Mouse (Mus musculus) embryo, embryonic 9.5 days (tissue): ENCODE results near the gene Thap4.
A peak's percentile ranks its signal among the peaks of the same experiment; 100 is the strongest.

Experiments
- DNase-seq: peaks from one replicate; pipeline ENCODE4 v3.0.0-alpha.2; 2017; ENCODE audit errors: extremely low spot score

Gene Thap4

GRCm38 (mm10) chr1:93746179-93746578 is 8.5 kb downstream of the Thap4 start:
- DNase-seq: no peak

DNA sequence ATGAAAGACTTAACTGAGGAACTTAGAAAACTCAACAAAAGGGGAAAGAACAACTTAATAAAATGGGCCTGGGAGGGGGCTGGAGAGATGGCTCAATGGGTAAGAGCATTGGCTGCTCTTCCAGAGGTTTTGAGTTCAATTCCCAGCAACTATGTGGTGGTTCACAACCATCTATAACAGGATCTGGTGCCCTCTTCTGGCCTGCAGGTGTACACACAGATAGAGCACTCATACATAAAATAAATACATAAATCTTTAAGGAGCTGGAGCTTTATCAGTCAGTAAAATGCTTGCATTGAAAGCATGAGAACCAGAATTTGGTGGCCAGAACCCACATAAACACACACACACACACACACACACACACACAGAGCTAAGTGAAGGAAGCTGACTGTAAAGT is 11.8 kb downstream of the Thap4 start:
- no peak for DNase-seq

DNA sequence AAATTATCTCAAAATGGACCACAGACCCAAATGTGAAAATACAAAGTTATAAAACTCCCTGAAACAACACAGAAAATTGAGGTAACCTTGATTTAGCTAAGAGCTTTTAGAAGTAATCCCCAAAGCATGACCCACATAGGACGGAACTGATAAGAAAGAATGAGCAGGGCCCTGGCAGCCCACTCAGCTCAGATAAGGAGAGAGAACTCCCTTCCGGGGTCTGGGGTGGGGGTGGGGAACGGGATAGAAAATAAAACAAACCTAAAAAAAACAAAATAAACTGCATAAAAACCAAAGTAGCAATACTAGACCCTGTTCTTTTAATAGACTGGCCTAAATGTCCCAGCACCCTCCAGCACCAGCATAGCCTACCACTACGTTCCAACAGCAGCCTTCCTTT is 12.7 kb downstream of the Thap4 start:
- no peak for DNase-seq

DNA sequence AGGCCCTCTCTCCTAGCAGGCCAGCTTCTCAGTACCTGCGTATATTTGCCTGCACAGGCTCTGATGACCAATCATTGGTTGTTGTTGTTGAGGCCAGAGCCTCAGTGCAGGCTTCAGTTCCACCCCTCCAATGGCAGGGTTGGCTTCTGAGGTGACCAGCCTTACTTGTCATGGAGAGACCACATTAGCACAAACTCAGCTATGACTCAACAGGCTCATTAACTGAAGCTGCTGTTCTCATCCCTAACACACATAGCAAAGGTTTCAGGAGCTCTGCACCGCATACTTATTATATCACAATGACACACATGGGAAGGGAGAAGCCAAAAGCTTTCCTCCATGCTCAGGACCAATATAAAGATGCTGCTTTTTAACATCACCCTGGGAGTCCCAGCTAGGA is 14.0 kb downstream of the Thap4 start:
- no peak for DNase-seq

GRCm38 (mm10) chr1:93737711-93738110 is 17.0 kb downstream of the Thap4 start:
- no peak for DNase-seq

DNA sequence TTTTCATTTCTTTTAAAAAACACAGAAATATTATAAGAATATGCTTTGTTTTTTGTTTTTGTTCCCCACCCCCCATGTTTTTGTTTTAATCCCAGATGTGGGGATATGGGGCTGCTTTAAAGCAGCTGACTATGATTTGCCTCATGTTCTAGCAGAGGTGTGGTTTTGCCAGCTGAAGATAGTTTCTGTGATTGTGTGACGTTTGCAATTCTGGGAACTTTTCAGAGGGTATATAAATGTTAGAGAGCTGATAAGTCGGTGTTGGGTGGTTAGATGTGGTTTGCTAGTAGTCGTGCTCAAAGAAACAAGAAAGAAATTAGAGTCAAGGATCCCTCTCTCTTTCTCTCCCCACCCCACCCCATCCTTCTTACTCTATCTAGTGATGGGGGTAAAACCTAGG is 18.8 kb downstream of the Thap4 start:
- no peak for DNase-seq

- DNase-seq: no peak
Measured at GRCm38 (mm10) chr1:93731880-93732281, 22.8 kb downstream of the Thap4 start.

- no peak for DNase-seq
Measured at GRCm38 (mm10) chr1:93731103-93731502, 23.6 kb downstream of the Thap4 start.

- peak; percentile 52 for DNase-seq
Measured at GRCm38 (mm10) chr1:93726974-93727373, 27.7 kb downstream of the Thap4 start.

- no peak for DNase-seq
Measured at GRCm38 (mm10) chr1:93726116-93726515, 28.5 kb downstream of the Thap4 start.

GRCm38 (mm10) chr1:93725665-93726064 is 29.0 kb downstream of the Thap4 start:
- DNase-seq: no peak

DNA sequence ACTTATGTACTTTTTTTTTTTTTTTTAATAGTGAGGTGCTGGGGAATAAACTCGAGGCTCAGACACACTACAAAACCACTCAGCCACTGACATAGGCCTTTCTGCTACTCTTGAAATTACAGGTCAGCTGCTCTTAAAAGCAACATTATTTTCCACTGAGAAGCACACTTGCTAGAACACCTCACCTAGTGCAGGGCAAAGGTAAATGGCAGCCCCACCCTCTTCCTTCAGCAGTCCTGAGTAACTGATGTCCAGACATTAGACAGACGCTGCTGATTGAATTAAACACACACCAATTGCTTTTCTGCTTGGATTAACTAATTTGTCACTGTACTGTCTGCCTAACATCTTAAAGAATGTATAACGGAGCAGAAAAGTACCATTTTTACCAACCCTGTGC is 30.0 kb downstream of the Thap4 start:
- no peak for DNase-seq

GRCm38 (mm10) chr1:93721557-93721956 is 33.1 kb downstream of the Thap4 start:
- DNase-seq: no peak

GRCm38 (mm10) chr1:93716166-93716565 is 38.5 kb downstream of the Thap4 start:
- DNase-seq: no peak

DNA sequence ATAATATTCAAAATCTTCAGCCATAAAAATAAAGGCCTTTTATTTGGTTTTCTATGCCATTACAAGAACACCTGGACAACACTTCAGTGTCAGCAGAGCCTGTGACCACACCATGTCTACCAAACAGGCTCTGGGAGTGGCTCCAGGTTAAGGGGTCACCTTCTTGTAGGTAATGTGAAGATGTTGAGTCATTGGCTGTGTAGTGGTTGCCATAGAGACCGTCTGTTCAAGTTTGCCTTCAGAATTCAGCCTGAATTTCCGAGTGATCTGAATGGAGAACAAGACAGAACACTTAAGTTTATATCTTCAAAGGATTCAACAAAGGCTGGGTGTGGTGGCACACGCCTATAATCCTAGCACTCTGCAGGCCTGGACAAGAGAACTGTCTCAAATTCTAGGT is 49.3 kb downstream of the Thap4 start:
- no peak for DNase-seq

DNA sequence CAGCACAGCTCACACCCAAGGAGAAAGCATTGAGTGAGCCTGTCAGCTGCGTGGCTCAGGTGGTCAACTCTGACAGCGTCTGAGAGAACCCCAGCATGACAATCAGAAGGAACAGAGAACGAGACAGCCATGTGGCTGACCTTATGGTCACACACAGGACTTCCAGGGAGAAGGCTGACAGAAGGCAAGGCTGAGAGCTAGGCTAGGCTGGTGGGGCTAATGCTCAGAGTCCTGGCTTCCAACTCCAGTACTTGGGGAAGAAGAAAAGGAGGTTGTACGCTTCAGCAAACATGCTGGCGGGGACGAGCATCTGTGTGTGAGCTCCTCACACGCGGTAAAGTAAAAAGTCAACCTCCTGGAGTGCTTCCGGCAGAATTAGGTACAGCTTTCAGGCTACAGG is 50.3 kb downstream of the Thap4 start:
- no peak for DNase-seq

GRCm38 (mm10) chr1:93703472-93704048 is 51.1 kb downstream of the Thap4 start:
- no peak for DNase-seq

- DNase-seq: no peak
Measured at GRCm38 (mm10) chr1:93702106-93702505, 52.6 kb downstream of the Thap4 start.

- DNase-seq: no peak
Measured at GRCm38 (mm10) chr1:93699159-93699558, 55.5 kb downstream of the Thap4 start.

GRCm38 (mm10) chr1:93697317-93697716 is 57.3 kb downstream of the Thap4 start:
- no peak for DNase-seq

DNA sequence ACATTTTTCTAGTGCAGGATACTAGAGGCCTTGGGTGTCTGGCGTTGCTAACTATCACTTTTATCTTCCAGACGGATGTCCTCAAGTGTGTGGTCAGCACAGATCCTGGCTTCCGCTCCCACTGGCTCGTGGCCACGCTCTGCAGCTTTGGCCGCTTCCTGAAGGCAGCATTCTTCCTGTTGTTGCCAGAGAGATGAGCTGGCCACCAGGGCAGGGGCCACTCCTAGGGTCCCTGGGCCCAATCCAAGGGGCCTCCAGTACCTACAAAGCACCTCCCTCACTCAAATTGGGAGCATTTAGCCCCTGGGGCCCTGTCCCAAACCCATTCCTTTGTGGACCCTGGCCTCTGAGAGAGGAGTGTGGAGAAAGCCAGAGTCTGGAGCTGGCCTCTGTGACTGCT is 59.7 kb downstream of the Thap4 start:
- DNase-seq: no peak

- DNase-seq: no peak
Measured at GRCm38 (mm10) chr1:93693943-93694342, 60.7 kb downstream of the Thap4 start.

GRCm38 (mm10) chr1:93693502-93693901 is 61.2 kb downstream of the Thap4 start:
- DNase-seq: no peak

GRCm38 (mm10) chr1:93692773-93693172 is 61.9 kb downstream of the Thap4 start:
- DNase-seq: no peak
